Mouse (Mus musculus) thymus, adult 2 months (tissue): ENCODE data around the gene Nrm.

Experiments
- CTCF ChIP-seq: fragments of 200-500 bp; IDR thresholded peaks from 2 replicates; pipeline ENCODE4 v1.5.1; 2012; ENCODE audit warnings: mild to moderate bottlenecking, control low read depth, low read length, moderate library complexity, borderline replicate concordance; ENCODE audit not compliant: control insufficient read depth, poor library complexity, insufficient read depth; ENCODE audit errors: extremely low read depth
- POLR2A ChIP-seq: fragments of 200-500 bp; IDR thresholded peaks from 2 replicates; pipeline ENCODE4 v1.6.1; 2012; ENCODE audit warnings: mild to moderate bottlenecking, low read length, control low read depth, moderate library complexity; ENCODE audit not compliant: control insufficient read depth, poor library complexity, insufficient read depth; ENCODE audit errors: extremely low read depth

GRCm38 (mm10) chr17:35864832-35865353 lies 3.8 kb downstream of the Nrm start:
- TF ChIP-seq POLR2A (no peak), CTCF (no peak)
